Mouse (Mus musculus): ENCODE measurements around the gene Fbxl22. TPM values are rescaled to one million over a fixed set of nuclear protein-coding genes. Genes with fewer than 3 reads are reported as not detected.

The Fbxl22 gene
- polyA plus RNA-seq, 2 experiments, result 4.7 to 6.5 TPM

GRCm38 (mm10) chr9:66504518-66504917 is 9.9 kb downstream of the Fbxl22 start:
- H3K27me3 ChIP-seq (ENCODE audit: control insufficient read depth, insufficient read depth, low read length), result no peaks in the 10 kb centered on the region
- no peak for TF ChIP-seq POLR2A (IDR thresholded peaks at IDR 0.05; ENCODE audit: borderline replicate concordance, extremely low read depth, insufficient read depth, insufficient read length)
- H3K36me3 ChIP-seq (ENCODE audit: control insufficient read depth, insufficient read depth, low read length), result peaks cover 81% of the 10 kb centered on the region
- H3K27ac ChIP-seq (replicated peaks; ENCODE audit: low read depth, low read length), result no peak overlapping the region
- no peak overlapping the region for H3K4me3 ChIP-seq (replicated peaks; ENCODE audit: low read length)
- H3K9ac ChIP-seq (ENCODE audit: low read depth, low read length, severe bottlenecking), result no peak overlapping the region
- ATAC-seq (ENCODE audit: low FRiP score, low read depth) (no peak), DNase-seq (ENCODE audit: low spot score) (no peak)
- WGBS, result 92% methylated on average over 13 of the region's 13 CpGs
- H3K4me1 ChIP-seq (ENCODE audit: control insufficient read depth, insufficient read depth, low read length), result no peaks in the 10 kb centered on the region
- no peak overlapping the region for H3K4me2 ChIP-seq (replicated peaks; ENCODE audit: low read depth, low read length, severe bottlenecking)
- no peaks in the 10 kb centered on the region for H3K9me3 ChIP-seq (ENCODE audit: control insufficient read depth, low read length)

DNA sequence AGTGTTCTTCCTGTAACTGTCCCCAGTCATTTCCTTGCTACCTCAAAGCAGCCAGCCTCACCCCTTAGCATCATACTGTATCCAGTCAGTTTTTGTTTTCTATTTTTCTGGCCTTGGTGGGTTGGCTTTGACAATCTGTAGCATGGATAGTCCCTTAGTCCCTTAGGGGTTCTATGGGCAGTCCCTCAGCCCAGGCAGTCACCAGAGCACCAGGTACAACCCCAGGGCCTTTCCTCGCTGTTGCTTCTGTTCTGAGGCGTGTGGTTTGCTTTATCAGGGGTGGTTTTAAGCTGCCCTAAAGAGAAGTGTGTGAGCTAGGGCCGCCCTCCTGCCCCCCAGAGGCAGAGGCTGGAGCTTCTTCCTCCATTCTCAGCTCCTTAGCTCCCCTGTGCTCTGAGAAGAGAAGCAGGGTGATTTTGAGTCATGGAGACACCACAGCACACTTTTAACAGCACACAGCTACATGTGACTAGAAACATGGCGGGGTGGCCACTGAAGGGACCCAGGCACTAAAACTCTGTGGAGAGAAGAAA is 10.4 kb downstream of the Fbxl22 start:
- 81% methylated on average over 4 of the region's 4 CpGs for WGBS
- peaks cover 76% of the 10 kb centered on the region for H3K36me3 ChIP-seq (ENCODE audit: control insufficient read depth, insufficient read depth, low read length)
- H3K9me3 ChIP-seq (ENCODE audit: control insufficient read depth, low read length), result no peaks in the 10 kb centered on the region

DNA sequence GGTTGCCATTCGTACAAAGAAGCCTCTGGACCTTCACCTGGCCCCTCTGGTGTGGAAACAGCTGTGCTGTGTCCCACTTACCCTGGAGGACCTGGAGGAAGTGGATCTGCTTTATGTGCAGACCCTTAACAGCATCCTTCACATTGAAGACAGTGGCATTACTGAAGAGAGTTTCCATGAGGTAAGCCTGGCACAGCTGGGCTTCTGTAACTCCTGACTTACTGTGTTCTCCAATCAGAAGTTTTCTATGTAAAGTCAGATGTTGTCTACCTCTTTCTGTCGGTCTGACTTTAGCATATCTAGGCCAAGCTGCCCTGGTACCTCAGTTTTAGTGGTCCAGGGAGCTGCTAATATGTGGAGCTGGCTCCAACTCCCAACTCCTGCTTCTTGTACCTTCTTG is 13.1 kb downstream of the Fbxl22 start:
- no peak for DNase-seq (ENCODE audit: low spot score)
- Histone ChIP-seq H3K27ac (replicated peaks; ENCODE audit: low read depth, low read length) (no peak overlapping the region), H3K4me3 (replicated peaks; ENCODE audit: low read length) (no peak overlapping the region), H3K9me3 (ENCODE audit: control insufficient read depth, low read length) (no peaks in the 10 kb centered on the region), H3K9ac (ENCODE audit: low read depth, low read length, severe bottlenecking) (no peak overlapping the region), H3K36me3 (ENCODE audit: control insufficient read depth, insufficient read depth, low read length) (peaks cover 71% of the 10 kb centered on the region), H3K27me3 (ENCODE audit: control insufficient read depth, insufficient read depth, low read length) (no peaks in the 10 kb centered on the region), H3K4me1 (ENCODE audit: control insufficient read depth, insufficient read depth, low read length) (no peaks in the 10 kb centered on the region), H3K4me2 (replicated peaks; ENCODE audit: low read depth, low read length, severe bottlenecking) (no peak overlapping the region)
- ATAC-seq (ENCODE audit: low FRiP score, low read depth), result no peak
- WGBS, result 47% methylated on average over 2 of the region's 2 CpGs
- no peak for TF ChIP-seq POLR2A (IDR thresholded peaks at IDR 0.05; ENCODE audit: borderline replicate concordance, extremely low read depth, insufficient read depth, insufficient read length)

More for the DNA sequence above, 10.4 kb downstream of the Fbxl22 start:
- H3K4me2 ChIP-seq (replicated peaks; ENCODE audit: low read depth, low read length, severe bottlenecking), result no peak overlapping the region
- TF ChIP-seq POLR2A (IDR thresholded peaks at IDR 0.05; ENCODE audit: borderline replicate concordance, extremely low read depth, insufficient read depth, insufficient read length), result no peak
- no peak overlapping the region for H3K4me3 ChIP-seq (replicated peaks; ENCODE audit: low read length)
- no peaks in the 10 kb centered on the region for H3K4me1 ChIP-seq (ENCODE audit: control insufficient read depth, insufficient read depth, low read length)
- H3K9ac ChIP-seq (ENCODE audit: low read depth, low read length, severe bottlenecking), result no peak overlapping the region
- ATAC-seq (ENCODE audit: low FRiP score, low read depth) (no peak), DNase-seq (ENCODE audit: low spot score) (no peak)
- H3K27me3 ChIP-seq (ENCODE audit: control insufficient read depth, insufficient read depth, low read length), result no peaks in the 10 kb centered on the region
- no peak overlapping the region for H3K27ac ChIP-seq (replicated peaks; ENCODE audit: low read depth, low read length)

GRCm38 (mm10) chr9:66493992-66494391 is 20.4 kb downstream of the Fbxl22 start:
- Histone ChIP-seq H3K4me1 (ENCODE audit: control insufficient read depth, insufficient read depth, low read length) (no peaks in the 10 kb centered on the region), H3K4me3 (replicated peaks; ENCODE audit: low read length) (no peak overlapping the region), H3K4me2 (replicated peaks; ENCODE audit: low read depth, low read length, severe bottlenecking) (no peak overlapping the region), H3K9ac (ENCODE audit: low read depth, low read length, severe bottlenecking) (no peak overlapping the region), H3K9me3 (ENCODE audit: control insufficient read depth, low read length) (no peaks in the 10 kb centered on the region), H3K27ac (replicated peaks; ENCODE audit: low read depth, low read length) (no peak overlapping the region), H3K36me3 (ENCODE audit: control insufficient read depth, insufficient read depth, low read length) (peaks cover 79% of the 10 kb centered on the region), H3K27me3 (ENCODE audit: control insufficient read depth, insufficient read depth, low read length) (no peaks in the 10 kb centered on the region)
- no peak for DNase-seq (ENCODE audit: low spot score)
- no peak for ATAC-seq (ENCODE audit: low FRiP score, low read depth)
- TF ChIP-seq POLR2A (IDR thresholded peaks at IDR 0.05; ENCODE audit: borderline replicate concordance, extremely low read depth, insufficient read depth, insufficient read length), result no peak

- H3K9ac ChIP-seq (ENCODE audit: low read depth, low read length, severe bottlenecking), result no peak overlapping the region
- no peak overlapping the region for H3K27ac ChIP-seq (replicated peaks; ENCODE audit: low read depth, low read length)
- 94% methylated on average over 1 of the region's 1 CpGs for WGBS
- ATAC-seq (ENCODE audit: low FRiP score, low read depth), result no peak
- H3K4me2 ChIP-seq (replicated peaks; ENCODE audit: low read depth, low read length, severe bottlenecking), result no peak overlapping the region
- H3K36me3 ChIP-seq (ENCODE audit: control insufficient read depth, insufficient read depth, low read length), result peaks cover 83% of the 10 kb centered on the region
- TF ChIP-seq POLR2A (IDR thresholded peaks at IDR 0.05; ENCODE audit: borderline replicate concordance, extremely low read depth, insufficient read depth, insufficient read length), result no peak
- no peaks in the 10 kb centered on the region for H3K27me3 ChIP-seq (ENCODE audit: control insufficient read depth, insufficient read depth, low read length)
- H3K4me3 ChIP-seq (replicated peaks; ENCODE audit: low read length), result no peak overlapping the region
- DNase-seq (ENCODE audit: low spot score), result no peak
- H3K9me3 ChIP-seq (ENCODE audit: control insufficient read depth, low read length), result no peaks in the 10 kb centered on the region
- H3K4me1 ChIP-seq (ENCODE audit: control insufficient read depth, insufficient read depth, low read length), result no peaks in the 10 kb centered on the region
These were observed 22.0 kb downstream of the Fbxl22 start for GRCm38 (mm10) chr9:66492361-66492760.

DNA sequence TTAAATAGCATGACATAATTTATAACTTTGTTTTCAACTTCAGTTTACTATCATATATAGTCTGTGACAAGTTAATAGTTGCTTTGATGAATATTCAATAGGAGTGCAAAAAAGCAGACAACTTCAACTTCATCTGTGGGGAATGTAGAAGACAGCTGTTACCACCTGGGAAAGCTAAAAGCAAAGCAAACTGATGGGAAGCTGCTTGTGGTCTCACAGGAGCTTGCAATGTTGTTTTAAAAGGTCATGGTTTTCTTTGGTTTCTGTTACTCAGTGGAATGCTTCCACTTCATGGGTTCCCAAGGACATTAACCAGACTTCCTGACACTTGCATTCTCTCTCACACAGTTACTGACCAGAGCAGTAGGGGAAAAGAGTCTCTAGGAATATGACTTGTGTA is 25.6 kb downstream of the Fbxl22 start:
- ATAC-seq (ENCODE audit: low FRiP score, low read depth) (no peak), DNase-seq (ENCODE audit: low spot score) (no peak)
- Histone ChIP-seq H3K4me3 (replicated peaks; ENCODE audit: low read length) (no peak overlapping the region), H3K27me3 (ENCODE audit: control insufficient read depth, insufficient read depth, low read length) (no peaks in the 10 kb centered on the region), H3K27ac (replicated peaks; ENCODE audit: low read depth, low read length) (no peak overlapping the region), H3K4me1 (ENCODE audit: control insufficient read depth, insufficient read depth, low read length) (0 out of 2 replicates have a peak, but pooled peaks cover 4% of the 10 kb centered on the region), H3K9me3 (ENCODE audit: control insufficient read depth, low read length) (no peaks in the 10 kb centered on the region), H3K9ac (ENCODE audit: low read depth, low read length, severe bottlenecking) (no peak overlapping the region), H3K36me3 (ENCODE audit: control insufficient read depth, insufficient read depth, low read length) (peaks cover 81% of the 10 kb centered on the region), H3K4me2 (replicated peaks; ENCODE audit: low read depth, low read length, severe bottlenecking) (no peak overlapping the region)
- TF ChIP-seq POLR2A (IDR thresholded peaks at IDR 0.05; ENCODE audit: borderline replicate concordance, extremely low read depth, insufficient read depth, insufficient read length), result no peak
